Comparison of ENCODE assay signal across 9 mouse cellular contexts in the genomic region with DNA sequence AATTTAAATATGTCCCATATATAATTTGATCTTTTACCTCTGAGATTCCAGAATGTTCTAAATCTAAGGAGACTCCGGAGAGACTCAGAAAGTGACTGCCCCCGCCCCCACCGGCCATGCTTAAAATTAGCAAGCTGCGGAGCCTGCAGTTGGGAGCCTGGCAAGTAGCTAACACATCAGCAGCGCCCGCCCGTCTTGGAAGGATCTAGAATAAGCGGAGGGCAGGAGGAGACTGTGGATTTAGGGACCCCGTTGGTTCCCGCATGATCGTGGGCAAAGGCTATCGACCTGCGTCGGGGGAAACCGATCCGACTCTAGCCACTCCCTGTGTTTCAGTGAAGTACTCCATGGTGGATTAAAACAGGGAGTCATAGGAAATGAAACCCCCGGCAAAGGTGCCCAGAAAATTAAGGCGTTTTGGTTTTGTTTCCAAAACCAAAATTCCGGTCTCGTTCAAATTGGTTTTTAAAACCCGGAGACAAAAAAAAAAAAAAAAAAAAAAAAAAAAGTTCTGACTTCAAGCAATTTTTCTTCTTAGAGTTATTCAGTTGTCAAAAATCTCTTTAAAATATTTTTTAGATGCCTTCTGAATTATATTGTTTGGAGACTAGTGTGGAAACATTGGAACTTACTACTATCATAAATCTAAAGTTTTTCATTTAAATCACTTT. TPM values are rescaled to one million over a fixed set of nuclear protein-coding genes. Genes with fewer than 3 reads are reported as not detected.
DNase-seq lines count a peak whose midpoint lies in the region; ATAC-seq and TF ChIP-seq lines count a peak whose summit lies in the region.
"Had no signal": no experiment of that assay in that cellular context is flagged by ENCODE, and none has a peak within 500 bp of the region (broad histone marks: within the 10 kb centered on the region; RNA-seq: fewer than 3 reads in every experiment).

No protein-coding gene starts in this region.

- TF ChIP-seq POLR2A in cortical plate, adult 2 months (IDR thresholded peaks at IDR 0.05; ENCODE audit: extremely low read depth, insufficient read depth, low read length): no peak

- no peak for TF ChIP-seq CTCF in intestine, postnatal 0 days (IDR thresholded peaks at IDR 0.05; ENCODE audit: low read depth)
- TF ChIP-seq CTCF in cortical plate, adult 2 months (IDR thresholded peaks at IDR 0.05; ENCODE audit: extremely low read depth, insufficient read depth, low read length): no peak
- no peak for TF ChIP-seq CTCF in gastrocnemius, adult 2 months (IDR thresholded peaks at IDR 0.05)

- DNase-seq in intestine, embryonic 14.5 days (ENCODE audit: low spot score): peak; percentile 57
- peak; percentile 58 for DNase-seq in hindbrain, embryonic 11.5 days (ENCODE audit: low spot score)
- no peak for DNase-seq in layer of hippocampus, postnatal 25 days (ENCODE audit: extremely low spot score in 1 of 2, low spot score in 1 of 2)
- DNase-seq in gastrocnemius, adult 2 months: no peak
- DNase-seq in adrenal gland, adult 18-20 months (ENCODE audit: low spot score in 2 of 2): no peak

- no peaks in the 10 kb centered on the region; the same call in 1 of the 2 replicates for H3K4me1 ChIP-seq in intestine, embryonic 14.5 days (replicated peaks; ENCODE audit: control insufficient read depth, insufficient read depth, low read length)
- no peaks in the 10 kb centered on the region for H3K4me1 ChIP-seq in intestine, postnatal 0 days (replicated peaks; ENCODE audit: control insufficient read depth, insufficient read depth, low read length)
- H3K4me1 ChIP-seq in cortical plate, adult 2 months (ENCODE audit: control insufficient read depth, insufficient read depth, low read length): no peaks in the 10 kb centered on the region
- H3K4me1 ChIP-seq in hindbrain, embryonic 11.5 days (replicated peaks; ENCODE audit: control insufficient read depth, insufficient read depth, low read length): peaks cover 4% of the 10 kb centered on the region; the same call in 1 of the 2 replicates
- peaks cover 22% of the 10 kb centered on the region for H3K4me1 ChIP-seq in midbrain, embryonic 12.5 days

- intact Hi-C loops in gastrocnemius, adult 2 months (cut with DNase I): no loop called here

- H3K9ac ChIP-seq in intestine, embryonic 14.5 days (ENCODE audit: low read length): no peak overlapping the region
- no peak overlapping the region for H3K9ac ChIP-seq in intestine, postnatal 0 days (ENCODE audit: low read depth, low read length)
- H3K9ac ChIP-seq in hindbrain, embryonic 11.5 days (ENCODE audit: low read depth, low read length): no peak overlapping the region
- 0 out of 2 replicates have a peak overlapping the region, but pooled peaks have one; percentile 39 for H3K9ac ChIP-seq in midbrain, embryonic 12.5 days (replicated peaks)

- H3K4me2 ChIP-seq in intestine, embryonic 14.5 days (ENCODE audit: low read length): peak overlapping the region; percentile 39
- H3K4me2 ChIP-seq in intestine, postnatal 0 days (replicated peaks; ENCODE audit: low read depth): no peak overlapping the region; the same call in 1 of the 2 replicates
- peak overlapping the region; percentile 50 for H3K4me2 ChIP-seq in hindbrain, embryonic 11.5 days (replicated peaks; ENCODE audit: low read depth, low read length)
- H3K4me2 ChIP-seq in midbrain, embryonic 12.5 days (replicated peaks): peak overlapping the region; percentile 57

- no peaks in the 10 kb centered on the region for H3K36me3 ChIP-seq in intestine, embryonic 14.5 days (ENCODE audit: control insufficient read depth, insufficient read depth, low read length)
- no peaks in the 10 kb centered on the region for H3K36me3 ChIP-seq in intestine, postnatal 0 days (ENCODE audit: control insufficient read depth, insufficient read depth)
- H3K36me3 ChIP-seq in hindbrain, embryonic 11.5 days (ENCODE audit: control insufficient read depth, insufficient read depth, low read length): no peaks in the 10 kb centered on the region
- H3K36me3 ChIP-seq in midbrain, embryonic 12.5 days: no peaks in the 10 kb centered on the region

- no peak for ATAC-seq in intestine, embryonic 14.5 days (replicated peaks; ENCODE audit: low FRiP score, low TSS enrichment, low read depth)
- no peak for ATAC-seq in intestine, postnatal 0 days
- ATAC-seq in hindbrain, embryonic 11.5 days (ENCODE audit: low FRiP score): no peak
- no peak for ATAC-seq in midbrain, embryonic 12.5 days (ENCODE audit: low FRiP score, low read depth)

- peaks cover 41% of the 10 kb centered on the region for H3K27me3 ChIP-seq in intestine, embryonic 14.5 days (replicated peaks; ENCODE audit: control insufficient read depth, insufficient read depth, low read length)
- H3K27me3 ChIP-seq in intestine, postnatal 0 days (replicated peaks; ENCODE audit: control insufficient read depth, insufficient read depth, low read length): peaks cover 42% of the 10 kb centered on the region
- H3K27me3 ChIP-seq in hindbrain, embryonic 11.5 days (ENCODE audit: control insufficient read depth, insufficient read depth, low read length): no peaks in the 10 kb centered on the region
- H3K27me3 ChIP-seq in midbrain, embryonic 12.5 days: peaks cover 4% of the 10 kb centered on the region

- 2% methylated on average over 21 of the region's 21 CpGs for WGBS in intestine, embryonic 14.5 days
- 1% methylated on average over 21 of the region's 21 CpGs for WGBS in intestine, postnatal 0 days
- under 1% methylated on average over 21 of the region's 21 CpGs for WGBS in hindbrain, embryonic 11.5 days
- WGBS in midbrain, embryonic 12.5 days: 1% methylated on average over 21 of the region's 21 CpGs

- H3K27ac ChIP-seq in intestine, embryonic 14.5 days (ENCODE audit: low read depth): no peak overlapping the region
- H3K27ac ChIP-seq in intestine, postnatal 0 days (ENCODE audit: low read depth, low read length): no peak overlapping the region
- no peak overlapping the region for H3K27ac ChIP-seq in cortical plate, adult 2 months (ENCODE audit: insufficient read depth, low read length)
- H3K27ac ChIP-seq in hindbrain, embryonic 11.5 days (ENCODE audit: low read depth, low read length): no peak overlapping the region
- no peak overlapping the region for H3K27ac ChIP-seq in midbrain, embryonic 12.5 days (replicated peaks)
- no peak overlapping the region for H3K27ac ChIP-seq in gastrocnemius, adult 2 months

- H3K4me3 ChIP-seq in intestine, embryonic 14.5 days (ENCODE audit: low read depth, low read length): peak overlapping the region; percentile 22
- no peak overlapping the region for H3K4me3 ChIP-seq in intestine, postnatal 0 days (ENCODE audit: low read depth, low read length)
- peak overlapping the region; percentile 41 for H3K4me3 ChIP-seq in cortical plate, adult 2 months (ENCODE audit: insufficient read depth, low read length)
- peak overlapping the region; percentile 25 for H3K4me3 ChIP-seq in hindbrain, embryonic 11.5 days (ENCODE audit: low read depth, low read length)
- peak overlapping the region; percentile 37 for H3K4me3 ChIP-seq in midbrain, embryonic 12.5 days
- H3K4me3 ChIP-seq in gastrocnemius, adult 2 months: no peak overlapping the region

- H3K9me3 ChIP-seq in intestine, embryonic 14.5 days (ENCODE audit: control insufficient read depth, low read length): no peaks in the 10 kb centered on the region
- no peaks in the 10 kb centered on the region for H3K9me3 ChIP-seq in intestine, postnatal 0 days (ENCODE audit: control insufficient read depth)
- no peaks in the 10 kb centered on the region for H3K9me3 ChIP-seq in hindbrain, embryonic 11.5 days (ENCODE audit: control insufficient read depth, low read length)
- no peaks in the 10 kb centered on the region for H3K9me3 ChIP-seq in midbrain, embryonic 12.5 days

RNA-seq across cellular contexts. Expression of a gene that starts 12.4 kb away (rescaled TPM):
- 1.4 and 2.1 TPM in 2 replicates for polyA plus RNA-seq in intestine, embryonic 14.5 days (2014; fragmentation: Nextera tagmentation; extraction: Ambion mirVana)
- polyA plus RNA-seq in intestine, postnatal 0 days (2015; fragmentation: Nextera tagmentation; extraction: Ambion mirVana): 0.12 and 0.25 TPM in 2 replicates
- polyA plus RNA-seq in cortical plate, adult 2 months (2012; rRNA removed): 2.6 and 3.6 TPM in 2 replicates
- 14.8 and 17.1 TPM in 2 replicates for polyA plus RNA-seq in hindbrain, embryonic 11.5 days (2014; fragmentation: Nextera tagmentation; extraction: Ambion mirVana)
- polyA plus RNA-seq in midbrain, embryonic 12.5 days (2016; fragmentation: Nextera tagmentation; extraction: Ambion mirVana): 15.6 and 20.6 TPM in 2 replicates
- total RNA-seq in layer of hippocampus, postnatal 25 days (2021): under 1 TPM; 0.71 to 0.89 TPM
- total RNA-seq in gastrocnemius, adult 2 months (2021): not detected
- total RNA-seq in adrenal gland, adult 18-20 months (2021): under 1 TPM in 1 of 2 experiments, not detected in 1; 0.06 TPM
- total RNA-seq: hematopoietic stem cell, adult 5-6 weeks had no signal

Comparison
In these comparisons a context has a peak if more than half of its experiments do, and no peak if none do; other contexts are left out.
1. H3K4me3 ChIP-seq: peak in intestine, embryonic 14.5 days (single experiment), cortical plate, adult 2 months (single experiment), hindbrain, embryonic 11.5 days (single experiment) and midbrain, embryonic 12.5 days (single experiment); none in intestine, postnatal 0 days (single experiment) and gastrocnemius, adult 2 months (single experiment).
2. DNase-seq: peak in intestine, embryonic 14.5 days (single experiment) and hindbrain, embryonic 11.5 days (single experiment); none in layer of hippocampus, postnatal 25 days (0 of 2), gastrocnemius, adult 2 months (single experiment) and adrenal gland, adult 18-20 months (0 of 2).